Mouse (Mus musculus) heart, postnatal 0 days (tissue): ENCODE results near the gene S1pr4. TPM values are rescaled to one million over a fixed set of nuclear protein-coding genes. Genes with fewer than 3 reads are reported as not detected.

Experiments used
- ATAC-seq: fragments of 200-750 bp; cut with Nextera tagmentation; 2 replicates; pipeline ENCODE4 v1.8.0; 2017; ENCODE audit warnings: low read depth, moderate number of reproducible peaks, moderate library complexity; ENCODE audit not compliant: insufficient read depth
- DNase-seq: peaks from one replicate; pipeline ENCODE4 v3.0.0-alpha.2; 2016; ENCODE audit warnings: low spot score
- H3K27ac ChIP-seq: fragments of 300-500 bp; sonication (generic); 2 replicates; pipeline ENCODE4 v1.5.1; 2014; ENCODE audit warnings: low read depth, mild to moderate bottlenecking
- H3K27me3 ChIP-seq: fragments of 300-500 bp; sonication (generic); 2 replicates; pipeline ENCODE4 v1.6.1; 2014; ENCODE audit warnings: low read length, mixed read lengths; ENCODE audit not compliant: control insufficient read depth, insufficient read depth
- H3K36me3 ChIP-seq: fragments of 300-500 bp; sonication (generic); replicated peaks from 2 replicates; pipeline ENCODE4 v1.6.1; 2014; ENCODE audit warnings: low read length, mixed read lengths; ENCODE audit not compliant: control insufficient read depth, insufficient read depth
- H3K4me1 ChIP-seq: fragments of 300-500 bp; sonication (generic); 2 replicates; pipeline ENCODE4 v1.6.1; 2014; ENCODE audit warnings: antibody characterized with exemption; ENCODE audit not compliant: control insufficient read depth, insufficient read depth
- H3K4me2 ChIP-seq: fragments of 300-500 bp; sonication (generic); 2 replicates; pipeline ENCODE4 v1.6.1; 2014; ENCODE audit warnings: low read depth, mild to moderate bottlenecking, low read length, moderate library complexity
- H3K4me3 ChIP-seq: fragments of 300-500 bp; sonication (generic); 2 replicates; pipeline ENCODE4 v1.5.1; 2014; ENCODE audit warnings: low read depth, low read length
- H3K9ac ChIP-seq: fragments of 300-500 bp; sonication (generic); replicated peaks from 2 replicates; pipeline ENCODE4 v1.6.1; 2014; ENCODE audit warnings: low read depth, low read length, mixed read lengths
- H3K9me3 ChIP-seq: fragments of 300-500 bp; sonication (generic); replicated peaks from 2 replicates; pipeline ENCODE4 v1.6.1; 2016; ENCODE audit warnings: low read length; ENCODE audit not compliant: control insufficient read depth
- CTCF ChIP-seq: IDR thresholded peaks from 2 replicates; pipeline ENCODE4 v1.5.1; 2016; ENCODE audit warnings: antibody characterized with exemption, control low read depth, low read depth
- EP300 ChIP-seq: IDR thresholded peaks from 2 replicates; pipeline ENCODE4 v1.6.1; 2016; ENCODE audit warnings: antibody characterized with exemption, low read depth
- WGBS: fragments of 180-500 bp; shearing (Covaris S2); extraction: QIAGEN DNeasy Blood & Tissue Kit; methylation state at CpG from one replicate; pipeline ENCODE4 v1.1.7; 2014; 5-methylcytosine and 5-hydroxymethylcytosine counted together
- polyA plus RNA-seq: library from polyadenylated mRNA; unstranded; fragments of >200 nt; fragmentation: Nextera tagmentation; extraction: Ambion mirVana; gene quantifications from 2 replicates; pipeline ENCODE4 v1.2.1, GENCODE M21; 2015
- total RNA-seq: library from RNA; depleted of rRNA; stranded (reverse); fragments of >200 nt; gene quantifications from 2 replicates; pipeline ENCODE4 v1.2.3, GENCODE M21; 2014; ENCODE audit warnings: low replicate concordance

S1pr4 gene
- total and polyA plus RNA-seq, 2 experiments from 2014 or later, result 0.34 TPM; not detected in 1

- H3K4me2 ChIP-seq, result peak overlapping the region; percentile 100
- no peaks in the 10 kb centered on the region for H3K9me3 ChIP-seq
- H3K36me3 ChIP-seq, result no peaks in the 10 kb centered on the region
- H3K9ac ChIP-seq, result peak overlapping the region; percentile 96
- H3K4me1 ChIP-seq, result peaks cover 30% of the 10 kb centered on the region
- H3K4me3 ChIP-seq, result peak overlapping the region; percentile 97
- H3K27ac ChIP-seq, result peak overlapping the region; percentile 76
- ATAC-seq (peak; percentile 10), DNase-seq (no peak)
- WGBS, result under 1% methylated on average over 67 of the region's 93 CpGs
- no peak for TF ChIP-seq EP300
- TF ChIP-seq CTCF, result no peak
- no peaks in the 10 kb centered on the region for H3K27me3 ChIP-seq
Observed at GRCm38 (mm10) chr10:81544296-81545160, 44.6 kb upstream of the S1pr4 start.

- Histone ChIP-seq H3K9me3 (no peaks in the 10 kb centered on the region), H3K27ac (no peak overlapping the region)
- TF ChIP-seq EP300, result no peak
- no peak for TF ChIP-seq CTCF
Observed at GRCm38 (mm10) chr10:81543633-81544032, 43.7 kb upstream of the S1pr4 start.

GRCm38 (mm10) chr10:81542727-81543460 is 43.0 kb upstream of the S1pr4 start:
- WGBS, result 83% methylated on average over 7 of the region's 7 CpGs
- no peak for ATAC-seq
- DNase-seq, result no peak

More at GRCm38 (mm10) chr10:81543633-81544032, 43.7 kb upstream of the S1pr4 start:
- H3K9ac ChIP-seq, result peak overlapping the region; percentile 96
- ATAC-seq (no peak), DNase-seq (no peak)
- peaks cover 30% of the 10 kb centered on the region for H3K4me1 ChIP-seq
- H3K36me3 ChIP-seq, result no peaks in the 10 kb centered on the region
- WGBS, result 77% methylated on average over 1 of the region's 1 CpGs
- peak overlapping the region; percentile 97 for H3K4me3 ChIP-seq
- peak overlapping the region; percentile 100 for H3K4me2 ChIP-seq
- no peaks in the 10 kb centered on the region for H3K27me3 ChIP-seq

GRCm38 (mm10) chr10:81541803-81542202 is 41.9 kb upstream of the S1pr4 start:
- Histone ChIP-seq H3K27ac (peak overlapping the region; percentile 82), H3K4me2 (peak overlapping the region; percentile 100), H3K4me1 (peaks cover 30% of the 10 kb centered on the region), H3K4me3 (no peak overlapping the region), H3K36me3 (no peaks in the 10 kb centered on the region), H3K27me3 (no peaks in the 10 kb centered on the region), H3K9me3 (no peaks in the 10 kb centered on the region), H3K9ac (peak overlapping the region; percentile 43; the same call in 1 of the 2 replicates)
- WGBS, result 29% methylated on average over 10 of the region's 10 CpGs
- 0 out of 2 replicates have a peak, but pooled peaks have one; percentile 37 for TF ChIP-seq EP300
- TF ChIP-seq CTCF, result no peak
- ATAC-seq (no peak), DNase-seq (peak; percentile 29)

More at GRCm38 (mm10) chr10:81542727-81543460, 43.0 kb upstream of the S1pr4 start:
- Histone ChIP-seq H3K27me3 (no peaks in the 10 kb centered on the region), H3K9ac (peak overlapping the region; percentile 96; the same call in 1 of the 2 replicates), H3K9me3 (no peaks in the 10 kb centered on the region), H3K4me1 (peaks cover 30% of the 10 kb centered on the region), H3K4me2 (peak overlapping the region; percentile 100), H3K4me3 (0 out of 2 replicates have a peak overlapping the region, but pooled peaks have one; percentile 97), H3K36me3 (no peaks in the 10 kb centered on the region), H3K27ac (peak overlapping the region; percentile 82; the same call in 1 of the 2 replicates)
- no peak for TF ChIP-seq CTCF
- no peak for TF ChIP-seq EP300

GRCm38 (mm10) chr10:81541363-81541762 is 41.4 kb upstream of the S1pr4 start:
- Histone ChIP-seq H3K4me3 (no peak overlapping the region), H3K36me3 (no peaks in the 10 kb centered on the region), H3K9ac (peak overlapping the region; percentile 43; the same call in 1 of the 2 replicates), H3K27ac (peak overlapping the region; percentile 82), H3K4me1 (peaks cover 30% of the 10 kb centered on the region), H3K9me3 (no peaks in the 10 kb centered on the region), H3K4me2 (peak overlapping the region; percentile 100; the same call in 1 of the 2 replicates), H3K27me3 (no peaks in the 10 kb centered on the region)
- no peak for ATAC-seq
- 63% methylated on average over 5 of the region's 5 CpGs for WGBS
- no peak for DNase-seq
- TF ChIP-seq CTCF (no peak), EP300 (no peak)
